Mouse (Mus musculus): ENCODE results near the gene Akap2. TPM values are rescaled to one million over a fixed set of nuclear protein-coding genes. Genes with fewer than 3 reads are reported as not detected.

Gene Akap2
- 4.8 and 5.6 TPM in 2 replicates for polyA plus RNA-seq (2014; fragmentation: Nextera tagmentation; extraction: Ambion mirVana)

GRCm38 (mm10) chr4:57717354-57717753 lies at the start of gene Akap2:
Gene Akap2, plus strand, starts transcription at chr4:57717657.
- H3K9ac ChIP-seq (ENCODE audit: low read depth, low read length), result no peak within 1 kb of the TSS
- no peaks in the 10 kb centered on the region for H3K4me1 ChIP-seq (replicated peaks; ENCODE audit: control insufficient read depth, insufficient read depth, low read length)
- no peaks in the 10 kb centered on the region for H3K27me3 ChIP-seq (replicated peaks; ENCODE audit: control insufficient read depth, insufficient read depth, low read length)
- DNase-seq (ENCODE audit: low spot score) (no peak), ATAC-seq (replicated peaks; ENCODE audit: low FRiP score) (no peak)
- 84% methylated on average over 9 of the region's 9 CpGs for WGBS
- no peaks in the 10 kb centered on the region for H3K9me3 ChIP-seq (ENCODE audit: control insufficient read depth, low read length)
- no peak within 1 kb of the TSS for H3K4me3 ChIP-seq (ENCODE audit: low read depth, low read length)
- H3K36me3 ChIP-seq (ENCODE audit: control insufficient read depth, insufficient read depth, low read length), result no peaks in the 10 kb centered on the region
- H3K27ac ChIP-seq (ENCODE audit: low read depth, low read length), result no peak within 1 kb of the TSS
- H3K4me2 ChIP-seq, result no peak within 1 kb of the TSS

DNA sequence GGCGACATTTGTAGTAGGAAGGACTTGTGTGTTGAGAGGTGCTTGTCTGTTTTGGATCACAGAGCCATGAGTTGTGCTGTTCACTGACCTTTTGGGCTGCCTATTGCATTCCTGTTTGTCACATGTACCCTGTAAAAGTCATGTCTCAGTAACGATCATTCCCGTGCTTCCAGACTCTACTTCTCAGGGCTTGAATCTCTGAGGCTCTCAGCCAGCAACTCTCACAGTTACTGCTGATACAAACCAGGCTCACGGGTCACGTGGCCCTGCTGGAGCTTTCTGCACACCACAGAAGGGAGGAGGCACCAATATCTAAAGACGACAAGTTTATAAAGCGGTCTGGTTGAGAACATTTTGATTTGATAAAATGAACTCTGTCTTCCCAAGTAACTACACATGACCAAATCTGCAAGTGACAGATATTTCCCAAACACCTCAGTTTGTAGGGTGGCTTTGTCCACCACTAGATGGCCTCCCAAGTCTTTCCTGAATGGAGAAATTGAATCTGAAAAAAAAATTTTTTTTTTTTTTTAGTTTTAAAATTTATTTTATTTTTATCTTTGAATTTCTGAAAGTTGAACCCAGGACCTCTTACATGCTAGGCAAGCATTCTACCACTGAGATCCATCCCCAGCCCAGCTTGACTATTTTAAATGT lies 46.5 kb upstream of the Akap2 start:
- Histone ChIP-seq H3K27me3 (replicated peaks; ENCODE audit: control insufficient read depth, insufficient read depth, low read length) (no peaks in the 10 kb centered on the region; the same call in 1 of the 2 replicates), H3K4me3 (ENCODE audit: low read depth, low read length) (no peak overlapping the region), H3K4me1 (replicated peaks; ENCODE audit: control insufficient read depth, insufficient read depth, low read length) (peaks cover 2% of the 10 kb centered on the region; the same call in 1 of the 2 replicates), H3K9ac (ENCODE audit: low read depth, low read length) (no peak overlapping the region), H3K9me3 (ENCODE audit: control insufficient read depth, low read length) (no peaks in the 10 kb centered on the region), H3K4me2 (no peak overlapping the region), H3K36me3 (ENCODE audit: control insufficient read depth, insufficient read depth, low read length) (no peaks in the 10 kb centered on the region), H3K27ac (ENCODE audit: low read depth, low read length) (no peak overlapping the region)
- DNase-seq (ENCODE audit: low spot score) (no peak), ATAC-seq (replicated peaks; ENCODE audit: low FRiP score) (no peak)
- 42% methylated on average over 7 of the region's 7 CpGs for WGBS

DNA sequence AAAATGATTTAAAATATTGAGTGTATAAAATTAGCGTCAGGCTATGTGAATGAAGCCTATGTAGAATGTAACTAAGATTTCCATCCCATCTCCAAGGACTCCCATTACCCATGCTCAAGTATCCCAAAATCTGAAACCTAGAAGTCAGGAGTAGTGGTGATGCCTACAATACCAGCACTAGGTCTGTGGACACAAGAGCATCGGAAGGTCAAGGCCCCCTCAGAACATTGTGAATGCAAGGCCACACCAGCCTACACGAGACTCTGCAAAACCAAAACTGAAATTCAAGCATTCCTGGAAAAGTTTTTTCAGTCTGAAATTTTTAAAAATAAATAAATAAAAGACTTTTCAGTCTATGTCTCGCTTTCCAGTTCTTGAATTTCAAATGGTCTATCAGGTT lies 44.9 kb upstream of the Akap2 start:
- no peak overlapping the region for H3K4me2 ChIP-seq
- H3K9me3 ChIP-seq (ENCODE audit: control insufficient read depth, low read length), result no peaks in the 10 kb centered on the region
- H3K4me1 ChIP-seq (replicated peaks; ENCODE audit: control insufficient read depth, insufficient read depth, low read length), result peaks cover 2% of the 10 kb centered on the region; the same call in 1 of the 2 replicates
- H3K27ac ChIP-seq (ENCODE audit: low read depth, low read length), result no peak overlapping the region
- WGBS, result 77% methylated on average over 4 of the region's 4 CpGs
- no peak overlapping the region for H3K9ac ChIP-seq (ENCODE audit: low read depth, low read length)
- no peaks in the 10 kb centered on the region; the same call in 1 of the 2 replicates for H3K27me3 ChIP-seq (replicated peaks; ENCODE audit: control insufficient read depth, insufficient read depth, low read length)
- no peak for DNase-seq (ENCODE audit: low spot score)
- ATAC-seq (replicated peaks; ENCODE audit: low FRiP score), result no peak
- no peaks in the 10 kb centered on the region for H3K36me3 ChIP-seq (ENCODE audit: control insufficient read depth, insufficient read depth, low read length)
- H3K4me3 ChIP-seq (ENCODE audit: low read depth, low read length), result no peak overlapping the region

GRCm38 (mm10) chr4:57672996-57673906 lies 44.2 kb upstream of the Akap2 start:
- no peaks in the 10 kb centered on the region; the same call in 1 of the 2 replicates for H3K27me3 ChIP-seq (replicated peaks; ENCODE audit: control insufficient read depth, insufficient read depth, low read length)
- H3K4me2 ChIP-seq, result peak overlapping the region; percentile 58
- no peaks in the 10 kb centered on the region for H3K36me3 ChIP-seq (ENCODE audit: control insufficient read depth, insufficient read depth, low read length)
- no peak overlapping the region for H3K27ac ChIP-seq (ENCODE audit: low read depth, low read length)
- peaks cover 2% of the 10 kb centered on the region; the same call in 1 of the 2 replicates for H3K4me1 ChIP-seq (replicated peaks; ENCODE audit: control insufficient read depth, insufficient read depth, low read length)
- 11% methylated on average over 12 of the region's 12 CpGs for WGBS
- H3K4me3 ChIP-seq (ENCODE audit: low read depth, low read length), result no peak overlapping the region
- H3K9me3 ChIP-seq (ENCODE audit: control insufficient read depth, low read length), result no peaks in the 10 kb centered on the region
- DNase-seq (ENCODE audit: low spot score) (peak; percentile 78), ATAC-seq (replicated peaks; ENCODE audit: low FRiP score) (peak; percentile 56; the same call in 1 of the 2 replicates)
- H3K9ac ChIP-seq (ENCODE audit: low read depth, low read length), result peak overlapping the region; percentile 35; the same call in 1 of the 2 replicates

DNA sequence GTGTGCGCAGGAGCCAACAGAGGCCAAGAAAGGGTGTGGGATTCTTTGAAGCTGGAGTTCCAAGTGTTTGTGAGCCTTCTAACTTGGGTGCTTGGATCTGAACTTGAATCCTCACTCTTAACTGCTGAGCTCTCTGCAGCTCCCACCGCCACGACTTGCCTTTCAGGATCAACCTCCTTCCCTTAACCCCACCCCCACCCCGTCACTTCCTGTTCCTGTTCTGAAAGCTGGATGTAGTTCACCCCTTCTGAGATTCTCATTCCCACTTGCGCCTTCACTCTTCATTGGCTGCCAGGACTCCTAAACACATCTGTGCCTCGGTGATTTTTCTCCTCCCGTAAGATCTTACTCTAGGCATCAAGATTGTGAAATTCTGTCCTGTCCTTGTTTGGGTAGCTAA lies 43.1 kb upstream of the Akap2 start:
- no peak overlapping the region for H3K27ac ChIP-seq (ENCODE audit: low read depth, low read length)
- no peak overlapping the region for H3K4me3 ChIP-seq (ENCODE audit: low read depth, low read length)
- DNase-seq (ENCODE audit: low spot score) (no peak), ATAC-seq (replicated peaks; ENCODE audit: low FRiP score) (no peak)
- H3K4me1 ChIP-seq (replicated peaks; ENCODE audit: control insufficient read depth, insufficient read depth, low read length), result peaks cover 2% of the 10 kb centered on the region; the same call in 1 of the 2 replicates
- no peaks in the 10 kb centered on the region; the same call in 1 of the 2 replicates for H3K27me3 ChIP-seq (replicated peaks; ENCODE audit: control insufficient read depth, insufficient read depth, low read length)
- no peaks in the 10 kb centered on the region for H3K36me3 ChIP-seq (ENCODE audit: control insufficient read depth, insufficient read depth, low read length)
- no peak overlapping the region for H3K9ac ChIP-seq (ENCODE audit: low read depth, low read length)
- 66% methylated on average over 7 of the region's 7 CpGs for WGBS
- H3K4me2 ChIP-seq, result no peak overlapping the region
- no peaks in the 10 kb centered on the region for H3K9me3 ChIP-seq (ENCODE audit: control insufficient read depth, low read length)

DNA sequence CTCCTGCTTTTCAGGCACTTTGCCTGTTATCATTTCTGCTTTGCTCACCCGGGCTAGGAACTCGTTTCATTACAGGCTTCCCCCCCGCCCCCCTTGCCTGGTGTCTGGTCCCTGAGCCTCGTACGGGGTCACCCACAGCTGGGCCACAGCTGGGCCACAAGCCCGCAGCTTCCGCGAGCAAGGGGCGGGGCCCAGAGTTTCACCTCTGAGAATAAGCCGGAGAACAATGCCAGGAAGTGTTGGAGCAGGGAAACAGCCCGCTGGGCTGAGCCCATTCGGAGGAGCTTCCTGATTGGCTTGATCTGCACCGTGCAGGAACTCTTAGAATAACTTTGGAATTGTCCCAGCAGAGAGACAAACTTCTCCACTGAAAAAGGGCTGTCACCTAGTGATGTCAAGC lies 42.1 kb upstream of the Akap2 start:
- Histone ChIP-seq H3K36me3 (ENCODE audit: control insufficient read depth, insufficient read depth, low read length) (no peaks in the 10 kb centered on the region), H3K9me3 (ENCODE audit: control insufficient read depth, low read length) (no peaks in the 10 kb centered on the region), H3K4me2 (peak overlapping the region; percentile 55), H3K4me1 (replicated peaks; ENCODE audit: control insufficient read depth, insufficient read depth, low read length) (peaks cover 2% of the 10 kb centered on the region; the same call in 1 of the 2 replicates), H3K27ac (ENCODE audit: low read depth, low read length) (no peak overlapping the region), H3K9ac (ENCODE audit: low read depth, low read length) (no peak overlapping the region), H3K27me3 (replicated peaks; ENCODE audit: control insufficient read depth, insufficient read depth, low read length) (no peaks in the 10 kb centered on the region; the same call in 1 of the 2 replicates), H3K4me3 (ENCODE audit: low read depth, low read length) (no peak overlapping the region)
- peak; percentile 44 for DNase-seq (ENCODE audit: low spot score)
- ATAC-seq (replicated peaks; ENCODE audit: low FRiP score), result peak; percentile 62
- WGBS, result 3% methylated on average over 13 of the region's 13 CpGs

GRCm38 (mm10) chr4:57677916-57678315 lies 39.5 kb upstream of the Akap2 start:
- Histone ChIP-seq H3K36me3 (ENCODE audit: control insufficient read depth, insufficient read depth, low read length) (no peaks in the 10 kb centered on the region), H3K4me2 (no peak overlapping the region), H3K4me1 (replicated peaks; ENCODE audit: control insufficient read depth, insufficient read depth, low read length) (peaks cover 2% of the 10 kb centered on the region; the same call in 1 of the 2 replicates), H3K9ac (ENCODE audit: low read depth, low read length) (no peak overlapping the region), H3K27ac (ENCODE audit: low read depth, low read length) (no peak overlapping the region), H3K9me3 (ENCODE audit: control insufficient read depth, low read length) (no peaks in the 10 kb centered on the region), H3K4me3 (ENCODE audit: low read depth, low read length) (no peak overlapping the region), H3K27me3 (replicated peaks; ENCODE audit: control insufficient read depth, insufficient read depth, low read length) (no peaks in the 10 kb centered on the region; the same call in 1 of the 2 replicates)
- no peak for ATAC-seq (replicated peaks; ENCODE audit: low FRiP score)
- DNase-seq (ENCODE audit: low spot score), result no peak
- WGBS, result 74% methylated on average over 12 of the region's 12 CpGs

DNA sequence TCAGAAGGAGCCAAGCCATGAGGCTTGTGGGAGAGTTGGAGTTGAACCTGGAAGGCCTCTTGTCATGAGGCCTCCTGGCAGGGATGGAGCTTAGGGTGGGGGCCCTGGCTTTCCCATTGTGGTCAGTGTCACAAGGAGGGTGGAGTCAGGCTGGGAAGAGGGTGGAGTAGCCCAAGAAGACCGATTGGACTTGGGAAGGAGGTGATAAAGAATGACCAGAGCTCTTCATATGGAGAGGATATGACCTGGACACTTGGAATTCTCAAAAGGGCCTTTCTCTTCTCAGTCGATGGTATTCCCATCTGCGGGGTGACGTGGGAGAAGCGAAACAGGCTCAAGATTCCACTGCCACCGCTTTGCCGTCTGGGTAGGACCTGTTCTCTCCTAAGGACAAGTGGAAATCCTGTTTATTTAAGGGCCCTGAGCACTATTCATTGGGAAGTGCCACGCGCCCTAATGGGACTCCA lies 38.4 kb upstream of the Akap2 start:
- no peaks in the 10 kb centered on the region; the same call in 1 of the 2 replicates for H3K27me3 ChIP-seq (replicated peaks; ENCODE audit: control insufficient read depth, insufficient read depth, low read length)
- DNase-seq (ENCODE audit: low spot score) (no peak), ATAC-seq (replicated peaks; ENCODE audit: low FRiP score) (no peak)
- H3K4me2 ChIP-seq, result no peak overlapping the region
- H3K27ac ChIP-seq (ENCODE audit: low read depth, low read length), result no peak overlapping the region
- no peak overlapping the region for H3K9ac ChIP-seq (ENCODE audit: low read depth, low read length)
- no peaks in the 10 kb centered on the region for H3K9me3 ChIP-seq (ENCODE audit: control insufficient read depth, low read length)
- H3K4me1 ChIP-seq (replicated peaks; ENCODE audit: control insufficient read depth, insufficient read depth, low read length), result no peaks in the 10 kb centered on the region; the same call in 1 of the 2 replicates
- H3K4me3 ChIP-seq (ENCODE audit: low read depth, low read length), result no peak overlapping the region
- 82% methylated on average over 9 of the region's 9 CpGs for WGBS
- H3K36me3 ChIP-seq (ENCODE audit: control insufficient read depth, insufficient read depth, low read length), result no peaks in the 10 kb centered on the region

All from liver, embryonic 11.5 days (tissue).